Mouse (Mus musculus) lung, adult 2 months (tissue): ENCODE results near the gene Hspb7. TPM values are rescaled to one million over a fixed set of nuclear protein-coding genes. Genes with fewer than 3 reads are reported as not detected.

Experiments
- DNase-seq: peaks from one replicate; pipeline ENCODE4 v3.0.0; 2022
- H3K4me1 ChIP-seq: fragments of 200-500 bp; 2 replicates; pipeline ENCODE4 v1.6.1; 2011; ENCODE audit warnings: low read length; ENCODE audit not compliant: control insufficient read depth, insufficient read depth
- H3K4me3 ChIP-seq: fragments of 200-500 bp; replicated peaks from 2 replicates; pipeline ENCODE3; 2011; ENCODE audit warnings: low read depth, mild to moderate bottlenecking, control low read depth, low read length; ENCODE audit errors: extremely low read depth
- CTCF ChIP-seq: fragments of 200-500 bp; IDR thresholded peaks from 2 replicates; pipeline ENCODE4 v1.5.1; 2011; ENCODE audit warnings: mild to moderate bottlenecking, low read length, control low read depth; ENCODE audit not compliant: insufficient read depth
- POLR2A ChIP-seq: fragments of 200-500 bp; IDR thresholded peaks from 2 replicates; pipeline ENCODE4 v1.6.1; 2011; ENCODE audit warnings: low read depth, mild to moderate bottlenecking, control low read depth, low read length, borderline replicate concordance; ENCODE audit errors: extremely low read depth
- WGBS: fragments of 180-500 bp; shearing (Covaris S2); methylation state at CpG from one replicate; pipeline ENCODE4 v1.1.7; 2018; 5-methylcytosine and 5-hydroxymethylcytosine counted together
- polyA plus RNA-seq: library from polyadenylated mRNA; depleted of rRNA; stranded (reverse); fragments of >200 nt; gene quantifications from 2 replicates; pipeline ENCODE4 v1.2.3, GENCODE M21; 2012

Gene Hspb7
- polyA plus RNA-seq, 1 experiment, result 29.1 TPM

DNA sequence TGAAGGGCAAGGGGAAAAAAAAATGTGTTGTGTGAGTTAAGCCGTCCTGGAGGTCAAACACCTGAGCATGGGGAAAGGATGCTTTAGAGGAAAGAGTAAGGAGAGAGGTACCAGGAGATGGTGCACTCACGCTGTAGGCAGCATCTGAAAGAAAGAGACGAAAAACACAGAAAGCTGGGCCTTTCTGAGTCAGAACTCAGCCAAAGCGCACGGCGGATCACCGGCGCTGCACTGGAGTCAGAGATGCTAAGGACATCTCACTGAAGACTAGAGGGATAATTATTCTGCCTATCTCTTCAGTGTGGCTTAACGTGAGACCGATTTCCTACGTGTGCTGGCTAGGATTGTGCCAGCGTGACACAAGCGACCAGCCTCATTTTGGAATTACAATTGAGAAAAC lies 7.3 kb downstream of the Hspb7 start:
- TF ChIP-seq CTCF (no peak), POLR2A (no peak)
- no peak overlapping the region for H3K4me3 ChIP-seq
- H3K4me1 ChIP-seq, result peaks cover 3% of the 10 kb centered on the region
- 89% methylated on average over 13 of the region's 13 CpGs for WGBS
- DNase-seq, result no peak

DNA sequence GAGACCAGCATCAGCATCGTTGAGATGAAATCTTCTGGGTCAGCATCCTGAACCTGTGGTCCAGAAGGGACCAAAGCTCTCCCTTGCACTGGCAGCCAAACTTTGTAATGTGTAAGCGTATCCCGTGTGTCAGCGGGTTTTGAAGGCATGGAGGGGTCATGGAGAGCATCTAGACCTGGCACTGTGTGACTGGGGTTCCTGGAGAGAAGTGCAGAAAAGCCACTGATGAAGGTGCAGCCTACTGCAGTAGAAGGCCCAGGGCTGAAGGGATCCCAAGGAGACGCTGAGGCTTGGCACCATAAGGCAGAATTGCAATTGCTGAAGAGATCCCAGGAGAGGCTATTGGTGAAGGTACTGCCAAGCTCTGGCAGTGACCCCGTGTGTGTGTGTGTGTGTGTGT lies 8.8 kb downstream of the Hspb7 start:
- DNase-seq, result no peak
- H3K4me3 ChIP-seq, result no peak overlapping the region
- 77% methylated on average over 6 of the region's 6 CpGs for WGBS
- TF ChIP-seq POLR2A, result no peak
- no peak for TF ChIP-seq CTCF
- peaks cover 3% of the 10 kb centered on the region for H3K4me1 ChIP-seq

DNA sequence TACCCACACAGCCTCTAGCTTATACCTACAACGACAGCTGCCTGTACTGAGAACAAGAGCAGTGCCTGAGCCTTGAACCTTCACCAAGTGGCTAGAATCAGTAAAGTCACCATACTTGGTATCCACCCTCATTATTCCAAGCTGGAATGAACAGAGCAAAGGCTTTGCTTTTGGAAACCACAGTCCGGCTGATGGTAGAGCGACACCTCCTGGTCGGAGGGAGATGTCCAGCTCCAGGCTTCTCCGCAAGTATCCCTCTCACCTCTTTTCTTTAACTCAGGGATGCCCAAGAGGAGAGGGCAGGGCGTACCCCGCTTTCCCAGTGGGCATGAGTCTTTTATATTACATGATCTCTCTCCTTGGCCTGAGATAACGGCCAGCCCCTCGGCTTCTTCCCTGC lies 9.3 kb downstream of the Hspb7 start:
- DNase-seq, result no peak
- WGBS, result 48% methylated on average over 9 of the region's 9 CpGs
- TF ChIP-seq CTCF (peak; percentile 74), POLR2A (no peak)
- H3K4me1 ChIP-seq, result peaks cover 3% of the 10 kb centered on the region
- no peak overlapping the region for H3K4me3 ChIP-seq

DNA sequence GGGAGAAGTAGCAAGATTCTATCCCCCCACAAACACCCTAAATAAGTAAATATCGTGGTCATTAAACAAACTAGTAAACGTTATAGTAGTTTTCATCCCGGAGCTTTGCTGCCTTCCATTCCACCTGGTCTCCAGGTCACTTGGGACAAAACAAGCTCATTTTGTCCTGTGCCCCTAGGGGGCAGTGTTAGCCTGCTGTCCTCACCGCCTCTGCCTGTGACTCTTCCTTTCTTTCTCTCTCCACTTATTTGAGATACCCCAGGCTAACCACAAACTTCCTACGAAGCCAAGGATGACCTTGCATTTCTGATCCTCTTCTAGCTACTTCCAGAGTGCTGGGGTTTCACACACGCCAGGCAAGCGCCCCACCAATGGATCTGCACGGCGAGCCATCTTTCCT lies 10.4 kb downstream of the Hspb7 start:
- WGBS, result 33% methylated on average over 9 of the region's 9 CpGs
- peak; percentile 75 for DNase-seq

DNA sequence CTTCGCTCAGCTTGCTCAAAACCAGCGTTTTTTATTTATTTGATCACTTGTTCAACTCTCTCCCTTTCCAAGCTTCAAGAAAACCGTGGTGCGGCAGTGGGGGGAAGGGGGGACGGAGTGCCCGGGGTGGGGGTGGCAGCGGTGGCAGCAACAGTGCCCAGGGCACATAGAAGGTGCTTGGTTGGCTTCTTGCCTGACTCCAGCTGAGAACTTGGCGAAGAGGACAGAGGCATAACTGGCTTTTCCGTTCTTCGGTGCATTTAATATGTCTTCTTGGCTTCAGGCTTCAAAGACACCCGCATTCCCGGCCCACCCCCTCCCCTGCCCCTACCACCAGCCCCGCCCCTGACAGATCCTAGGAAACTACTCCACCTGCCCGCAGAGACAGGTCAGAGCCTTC lies 12.1 kb downstream of the Hspb7 start:
- no peaks in the 10 kb centered on the region for H3K4me1 ChIP-seq
- H3K4me3 ChIP-seq, result no peak overlapping the region
- WGBS, result 55% methylated on average over 14 of the region's 14 CpGs
- no peak for TF ChIP-seq CTCF
- TF ChIP-seq POLR2A, result no peak
- no peak for DNase-seq

More for the DNA sequence above, 10.4 kb downstream of the Hspb7 start:
- TF ChIP-seq POLR2A, result no peak
- TF ChIP-seq CTCF, result peak; percentile 92
- Histone ChIP-seq H3K4me3 (no peak overlapping the region), H3K4me1 (peaks cover under 1% of the 10 kb centered on the region; the same call in 1 of the 2 replicates)

DNA sequence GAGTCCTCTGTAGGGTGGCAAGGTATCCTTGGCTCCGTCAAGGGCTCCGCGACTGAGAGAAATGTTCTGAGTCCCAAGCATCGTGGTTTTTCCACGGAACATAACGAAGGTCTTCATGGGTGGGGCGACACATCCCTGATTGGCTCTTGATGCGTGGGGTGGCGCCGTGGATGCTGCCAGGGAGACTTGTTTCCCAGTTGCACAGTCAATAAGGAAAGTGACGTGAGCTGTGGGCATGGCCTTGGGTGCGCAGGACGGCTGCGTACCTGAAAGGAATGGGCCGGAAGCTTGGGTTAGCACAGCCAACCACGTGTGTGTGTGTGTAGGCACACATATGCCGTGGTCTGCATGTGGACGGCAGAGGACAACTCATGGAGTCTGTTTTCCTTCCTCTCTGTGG lies 12.6 kb downstream of the Hspb7 start:
- DNase-seq, result no peak
- TF ChIP-seq CTCF (no peak), POLR2A (no peak)
- H3K4me1 ChIP-seq, result no peaks in the 10 kb centered on the region
- 84% methylated on average over 18 of the region's 18 CpGs for WGBS
- H3K4me3 ChIP-seq, result no peak overlapping the region

DNA sequence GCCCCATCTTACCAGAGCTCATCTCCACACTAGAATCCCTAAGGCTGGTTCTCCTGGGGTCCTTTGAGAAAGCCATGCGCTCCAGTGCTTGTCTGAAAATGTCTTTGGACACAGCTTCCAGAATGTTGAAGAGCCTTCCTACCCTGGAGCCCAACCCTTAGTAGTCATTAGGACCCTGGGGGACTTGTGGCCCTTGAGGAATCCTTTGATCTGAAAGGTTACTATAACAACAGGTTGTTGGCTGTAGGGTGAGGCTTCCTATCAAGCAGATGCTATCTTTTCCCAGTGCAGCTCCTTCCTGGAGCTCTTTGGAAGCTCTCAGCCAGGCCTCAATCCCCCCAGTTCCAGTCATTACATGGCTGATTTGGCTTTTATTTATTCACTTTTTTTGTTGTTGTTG lies 15.4 kb downstream of the Hspb7 start, which contains the start of gene Srarp:
Gene Srarp (minus strand): TSS at position 132 of the 400 bp plus-strand sequence.
- Histone ChIP-seq H3K4me3 (no peak within 1 kb of the TSS), H3K4me1 (peaks cover 2% of the 10 kb centered on the region)
- TF ChIP-seq POLR2A (no peak), CTCF (no peak)
- WGBS, result 86% methylated on average over 1 of the region's 1 CpGs
- DNase-seq, result no peak

DNA sequence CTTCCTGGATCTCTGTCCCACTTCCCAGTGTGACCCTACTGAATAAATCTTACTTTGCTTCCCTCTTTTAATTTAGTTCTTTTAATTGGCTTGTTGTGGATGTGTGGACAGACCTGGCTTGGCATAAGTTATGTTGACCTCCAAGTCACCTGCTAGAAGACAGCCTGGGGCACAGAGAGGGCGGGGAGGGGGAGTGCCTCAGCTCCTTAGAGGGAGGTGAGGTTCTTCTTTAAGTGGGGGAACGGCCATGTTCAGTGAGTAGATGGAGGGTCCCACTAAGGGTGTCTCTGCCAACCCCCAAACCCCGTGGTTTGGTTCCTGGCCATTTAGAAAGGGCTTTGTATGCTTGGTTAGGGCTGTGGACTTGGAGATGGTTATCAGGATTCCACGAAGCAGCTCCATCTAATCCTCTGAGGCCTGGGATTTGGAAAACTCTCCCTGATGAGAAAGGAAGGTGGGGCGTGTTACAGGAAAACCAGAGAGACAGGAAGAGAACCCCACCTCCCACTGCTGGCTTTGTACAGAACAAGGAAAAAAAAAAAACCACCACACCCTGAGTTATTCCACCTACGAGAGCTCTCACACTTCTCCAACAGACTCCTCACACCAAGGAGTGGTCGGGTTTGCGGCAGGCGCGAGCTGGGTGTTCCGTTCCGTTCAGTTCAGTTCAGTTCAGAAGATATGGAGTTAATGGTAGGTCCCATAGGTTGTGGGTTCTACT lies 18.7 kb downstream of the Hspb7 start:
- no peak for DNase-seq
- no peak for TF ChIP-seq POLR2A
- TF ChIP-seq CTCF, result no peak
- Histone ChIP-seq H3K4me3 (no peak overlapping the region), H3K4me1 (peaks cover 5% of the 10 kb centered on the region)
- WGBS, result 62% methylated on average over 12 of the region's 12 CpGs

DNA sequence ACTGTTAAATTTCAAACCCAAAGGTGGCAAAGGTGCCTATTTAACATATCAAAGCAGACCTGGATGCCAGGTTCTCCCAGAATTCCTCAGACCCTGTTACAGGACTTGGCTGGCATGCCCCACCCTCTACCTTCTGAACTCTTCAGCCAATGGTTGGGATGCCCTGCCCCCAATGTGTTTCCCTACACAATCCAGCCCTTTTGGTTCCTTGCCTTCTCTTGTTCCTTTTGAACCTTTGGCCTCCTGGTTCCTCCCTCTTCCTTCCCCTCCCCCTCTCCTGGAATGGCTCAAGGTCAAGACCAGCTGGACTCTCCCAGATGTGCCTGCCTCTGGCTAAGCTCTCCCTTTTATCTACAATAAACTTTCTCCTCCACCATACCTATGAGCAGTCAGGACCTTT lies 20.3 kb downstream of the Hspb7 start:
- H3K4me1 ChIP-seq, result peaks cover 11% of the 10 kb centered on the region
- no peak for DNase-seq
- TF ChIP-seq POLR2A (no peak), CTCF (no peak)
- no peak overlapping the region for H3K4me3 ChIP-seq
